Mouse (Mus musculus) olfactory bulb, adult 2 months (tissue): ENCODE results near the gene Tyms.

ENCODE experiments used
- CTCF ChIP-seq: fragments of 200-500 bp; IDR thresholded peaks from 2 replicates; pipeline ENCODE4 v1.5.1; 2012; ENCODE audit warnings: low read depth, mild to moderate bottlenecking, low read length, moderate library complexity; ENCODE audit not compliant: insufficient read depth
- POLR2A ChIP-seq: fragments of 200-500 bp; IDR thresholded peaks from 2 replicates; pipeline ENCODE4 v1.6.1; 2012; ENCODE audit warnings: mild to moderate bottlenecking, low read depth, low read length, moderate library complexity; ENCODE audit not compliant: insufficient read depth

DNA sequence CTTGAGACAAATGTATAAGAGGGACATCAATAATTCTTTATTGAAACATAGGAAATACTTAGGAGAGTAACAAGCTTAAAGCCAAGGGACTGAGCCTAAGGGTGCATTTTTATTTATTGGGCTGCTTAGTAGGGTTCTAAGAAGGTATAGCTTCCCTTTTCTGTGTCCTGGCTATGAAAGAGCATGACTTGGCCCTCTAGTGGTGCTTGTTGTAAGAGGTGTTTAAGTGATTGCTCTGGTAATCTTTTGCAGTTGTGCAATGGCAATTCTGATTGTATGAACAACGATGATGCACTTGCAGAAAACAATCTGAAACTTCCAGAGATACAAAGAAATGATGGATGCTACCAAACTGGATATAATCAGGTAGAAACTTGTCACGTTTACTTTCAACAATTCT lies 58.8 kb downstream of the Tyms start:
- TF ChIP-seq POLR2A (no peak), CTCF (no peak)
